Mouse (Mus musculus) stomach, embryonic 16.5 days (tissue): ENCODE measurements around the gene Lif. TPM values are rescaled to one million over a fixed set of nuclear protein-coding genes. Genes with fewer than 3 reads are reported as not detected.

ENCODE experiments used
- ATAC-seq: fragments of 200-750 bp; cut with Nextera tagmentation; 2 replicates; pipeline ENCODE4 v1.8.0; 2017; ENCODE audit warnings: moderate number of reproducible peaks, moderate TSS enrichment; ENCODE audit not compliant: insufficient read depth, low FRiP score
- H3K27ac ChIP-seq: fragments of 300-500 bp; sonication (generic); 2 replicates; pipeline ENCODE4 v1.5.1; 2014; ENCODE audit warnings: low read length
- H3K27me3 ChIP-seq: fragments of 300-500 bp; sonication (generic); 2 replicates; pipeline ENCODE4 v1.6.1; 2014; ENCODE audit warnings: low read length, control low read depth, mixed read lengths; ENCODE audit not compliant: control insufficient read depth, insufficient read depth
- H3K36me3 ChIP-seq: fragments of 300-500 bp; sonication (generic); 2 replicates; pipeline ENCODE4 v1.6.1; 2014; ENCODE audit warnings: low read length; ENCODE audit not compliant: control insufficient read depth, insufficient read depth
- H3K4me1 ChIP-seq: fragments of 300-500 bp; sonication (generic); 2 replicates; pipeline ENCODE4 v1.6.1; 2014; ENCODE audit warnings: low read length, control low read depth, mixed read lengths; ENCODE audit not compliant: control insufficient read depth, insufficient read depth
- H3K4me2 ChIP-seq: fragments of 300-500 bp; sonication (generic); 2 replicates; pipeline ENCODE4 v1.6.1; 2014; ENCODE audit warnings: low read depth, low read length, mixed read lengths
- H3K4me3 ChIP-seq: fragments of 300-500 bp; sonication (generic); replicated peaks from 2 replicates; pipeline ENCODE4 v1.5.1; 2014; ENCODE audit warnings: mild to moderate bottlenecking, low read length
- H3K9ac ChIP-seq: fragments of 300-500 bp; sonication (generic); 2 replicates; pipeline ENCODE4 v1.6.1; 2014; ENCODE audit warnings: low read length
- H3K9me3 ChIP-seq: fragments of 300-500 bp; sonication (generic); replicated peaks from 2 replicates; pipeline ENCODE4 v1.6.1; 2016; ENCODE audit warnings: low read length, control low read depth; ENCODE audit not compliant: control insufficient read depth
- WGBS: fragments of 180-500 bp; shearing (Covaris S2); extraction: QIAGEN DNeasy Blood & Tissue Kit; methylation state at CpG from one replicate; pipeline ENCODE4 v1.1.7; 2014; 5-methylcytosine and 5-hydroxymethylcytosine counted together
- polyA plus RNA-seq: library from polyadenylated mRNA; unstranded; fragments of >200 nt; fragmentation: Nextera tagmentation; extraction: Ambion mirVana; gene quantifications from 2 replicates; pipeline ENCODE4 v1.2.1, GENCODE M21; 2015

Lif gene
- polyA plus RNA-seq, 1 experiment from 2014 or later, result 1.1 TPM

- Histone ChIP-seq H3K9ac (no peak overlapping the region), H3K27ac (no peak overlapping the region), H3K36me3 (no peaks in the 10 kb centered on the region), H3K4me3 (no peak overlapping the region), H3K27me3 (no peaks in the 10 kb centered on the region), H3K9me3 (no peaks in the 10 kb centered on the region), H3K4me1 (peaks cover 6% of the 10 kb centered on the region; the same call in 1 of the 2 replicates), H3K4me2 (no peak overlapping the region)
- WGBS, result 74% methylated on average over 4 of the region's 4 CpGs
- ATAC-seq, result no peak
Measured at GRCm38 (mm10) chr11:4312180-4312579, 54.8 kb downstream of the Lif start.

GRCm38 (mm10) chr11:4317287-4317686 is 59.9 kb downstream of the Lif start:
- Histone ChIP-seq H3K4me2 (no peak overlapping the region), H3K4me3 (no peak overlapping the region), H3K9me3 (no peaks in the 10 kb centered on the region), H3K27me3 (no peaks in the 10 kb centered on the region), H3K9ac (no peak overlapping the region), H3K4me1 (no peaks in the 10 kb centered on the region), H3K36me3 (no peaks in the 10 kb centered on the region), H3K27ac (peak overlapping the region; percentile 12; the same call in 1 of the 2 replicates)
- ATAC-seq, result no peak
- 29% methylated on average over 5 of the region's 5 CpGs for WGBS

GRCm38 (mm10) chr11:4318011-4318410 is 60.7 kb downstream of the Lif start:
- H3K27ac ChIP-seq, result no peak overlapping the region
- no peak for ATAC-seq

DNA sequence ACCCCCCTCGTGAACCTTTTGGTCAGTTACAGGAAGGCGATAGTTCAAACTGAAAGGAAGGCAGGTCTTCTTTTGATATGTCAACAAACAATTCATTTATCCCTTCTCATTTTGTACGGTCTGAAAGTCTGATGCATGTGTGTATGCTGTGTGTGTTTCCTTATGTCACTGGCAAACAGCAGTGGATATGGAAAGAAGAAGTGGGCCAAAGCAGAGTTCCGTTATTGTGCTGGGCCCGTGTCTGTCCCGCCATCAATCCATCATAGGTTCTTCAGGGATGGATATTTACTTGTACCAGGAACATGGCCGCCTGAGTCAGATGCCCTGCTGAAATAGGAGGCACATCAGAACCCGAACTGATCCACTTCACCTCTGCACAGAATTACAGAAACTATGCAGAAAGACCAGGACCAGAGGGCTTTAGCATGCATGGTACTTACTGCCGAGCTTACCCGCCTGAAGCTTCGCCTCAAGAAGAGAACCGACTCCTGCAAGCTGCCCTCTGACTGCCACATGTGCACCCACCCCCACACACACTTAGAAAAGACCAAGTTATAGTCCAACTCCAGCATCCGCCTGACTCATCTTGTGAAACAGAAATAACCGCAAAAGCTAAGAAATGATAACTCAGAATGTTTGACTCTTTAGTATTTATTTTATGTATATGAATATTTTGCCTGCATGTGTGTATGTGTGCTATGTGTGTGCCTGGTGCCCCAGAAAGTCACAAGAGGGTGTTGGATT is 62.0 kb downstream of the Lif start:
- H3K27ac ChIP-seq, result no peak overlapping the region
- H3K4me1 ChIP-seq, result no peaks in the 10 kb centered on the region
- no peak overlapping the region for H3K9ac ChIP-seq
- ATAC-seq, result no peak
- no peaks in the 10 kb centered on the region for H3K9me3 ChIP-seq
- no peaks in the 10 kb centered on the region for H3K27me3 ChIP-seq
- H3K4me3 ChIP-seq, result no peak overlapping the region
- no peak overlapping the region for H3K4me2 ChIP-seq
- H3K36me3 ChIP-seq, result no peaks in the 10 kb centered on the region
- WGBS, result 82% methylated on average over 14 of the region's 14 CpGs

More at GRCm38 (mm10) chr11:4318011-4318410, 60.7 kb downstream of the Lif start:
- H3K9ac ChIP-seq, result no peak overlapping the region
- H3K27me3 ChIP-seq, result no peaks in the 10 kb centered on the region
- WGBS, result 66% methylated on average over 3 of the region's 3 CpGs
- no peak overlapping the region for H3K4me2 ChIP-seq
- H3K9me3 ChIP-seq, result no peaks in the 10 kb centered on the region
- H3K36me3 ChIP-seq, result no peaks in the 10 kb centered on the region
- no peaks in the 10 kb centered on the region for H3K4me1 ChIP-seq
- no peak overlapping the region for H3K4me3 ChIP-seq

DNA sequence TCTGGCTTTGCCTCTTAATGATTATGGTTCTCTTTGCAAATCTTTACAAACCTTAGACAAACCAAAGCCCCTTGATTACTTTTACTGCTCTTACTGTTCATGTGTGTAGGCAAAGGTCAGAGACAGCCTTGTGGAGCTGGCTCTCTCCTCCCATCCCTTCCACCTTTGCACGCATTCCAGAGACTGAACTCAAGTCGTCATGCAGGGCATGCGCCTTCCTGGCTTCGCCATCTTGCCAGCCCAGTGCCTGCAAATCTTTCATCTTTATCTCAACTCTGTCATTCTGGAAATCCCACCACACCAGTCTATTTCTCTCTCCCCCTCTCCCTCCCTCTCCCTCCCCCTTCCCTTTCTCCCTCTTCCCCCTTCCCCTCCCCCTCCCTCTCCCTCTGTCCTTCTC is 63.5 kb downstream of the Lif start:
- H3K4me2 ChIP-seq, result no peak overlapping the region
- no peak overlapping the region for H3K4me3 ChIP-seq
- no peaks in the 10 kb centered on the region for H3K36me3 ChIP-seq
- no peaks in the 10 kb centered on the region for H3K9me3 ChIP-seq
- no peak overlapping the region for H3K9ac ChIP-seq
- 56% methylated on average over 4 of the region's 4 CpGs for WGBS
- H3K27me3 ChIP-seq, result no peaks in the 10 kb centered on the region
- no peak for ATAC-seq
- no peaks in the 10 kb centered on the region for H3K4me1 ChIP-seq
- no peak overlapping the region for H3K27ac ChIP-seq

Other genes starting within 250 kb of the Lif start
- gene Sec14l4, start 226.1 kb upstream of the Lif start, polyA plus RNA-seq, result 1.1 and 1.4 TPM in 2 replicates
- gene Sec14l3, start 192.7 kb upstream of the Lif start, polyA plus RNA-seq, result 0.15 and 0.49 TPM in 2 replicates
- 17.7 and 19.6 TPM in 2 replicates for gene Mtfp1, start 162.1 kb upstream of the Lif start, polyA plus RNA-seq
- 1.8 and 1.9 TPM in 2 replicates for gene Sec14l2, start 134.1 kb upstream of the Lif start, polyA plus RNA-seq
- 21.7 and 25.6 TPM in 2 replicates for gene Rnf215, start 122.4 kb upstream of the Lif start, polyA plus RNA-seq
- 5.7 and 5.8 TPM in 2 replicates for gene Ccdc157, start 97.3 kb upstream of the Lif start, polyA plus RNA-seq
- 40.5 and 41.4 TPM in 2 replicates for gene Sf3a1, start 97.2 kb upstream of the Lif start, polyA plus RNA-seq
- gene Tbc1d10a, start 70.8 kb upstream of the Lif start, polyA plus RNA-seq, result 36.5 and 36.9 TPM in 2 replicates
- 6.0 and 8.7 TPM in 2 replicates for gene Castor1, start 39.3 kb upstream of the Lif start, polyA plus RNA-seq
- gene Osm, start 21.1 kb upstream of the Lif start, polyA plus RNA-seq, result 0.14 and 0.32 TPM in 2 replicates
- gene Hormad2, start 183.5 kb downstream of the Lif start, polyA plus RNA-seq, result 0.17 and 0.30 TPM in 2 replicates